Mouse (Mus musculus): ENCODE measurements around the gene Raet1e. TPM values are rescaled to one million over a fixed set of nuclear protein-coding genes. Genes with fewer than 3 reads are reported as not detected.
A peak's percentile ranks its signal among the peaks of the same experiment; 100 is the strongest.
"Not testable (repeated sequence)": the region's sequence is repeated elsewhere in the genome, so short reads cannot be mapped to it uniquely, and the experiment has no call there.

The Raet1e gene
- polyA plus RNA-seq, 1 experiment from 2014 or later, result 3.2 TPM

DNA sequence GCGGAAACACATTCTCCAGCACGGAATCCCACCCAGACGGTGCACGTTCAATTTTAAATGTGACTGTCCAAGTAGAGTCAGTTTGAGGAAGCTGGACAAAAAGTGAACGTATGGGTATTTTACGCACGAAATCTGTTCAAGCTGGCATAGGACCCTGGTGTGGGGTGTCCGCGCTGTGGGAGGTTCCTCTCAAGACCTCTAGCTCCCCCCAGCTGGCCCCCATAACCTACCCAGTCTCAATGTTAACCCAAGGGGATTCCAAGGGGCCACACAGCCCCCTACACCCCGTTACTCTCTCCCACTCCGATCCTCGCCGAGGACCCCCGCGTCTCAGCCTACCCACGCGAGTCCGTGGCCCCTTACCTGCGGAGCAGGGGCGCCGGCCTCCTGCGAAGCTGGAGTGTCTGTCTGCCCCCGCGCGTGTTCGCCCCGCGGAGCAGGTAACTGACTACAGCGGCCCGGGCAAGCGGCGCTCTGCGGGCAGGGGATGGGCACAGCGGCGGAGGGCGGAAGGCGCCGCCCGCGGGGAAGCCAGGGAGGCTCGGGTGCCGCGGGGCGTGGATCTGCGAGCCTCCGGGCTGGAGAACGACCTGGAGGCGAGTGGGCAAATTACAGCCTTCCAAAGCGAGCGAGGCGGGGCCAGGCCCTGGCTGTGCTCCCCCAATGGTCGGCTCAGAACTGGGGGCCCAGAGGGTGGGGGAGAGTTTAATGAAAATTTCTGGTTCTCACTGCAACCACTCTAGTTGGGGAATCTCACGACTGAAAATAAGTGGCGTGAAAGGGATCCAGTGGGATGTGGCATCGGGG lies 7.1 kb upstream of the Raet1e start:
- not testable (repeated sequence) for ATAC-seq (replicated peaks; ENCODE audit: low FRiP score); H3K36me3 ChIP-seq (ENCODE audit: control insufficient read depth, insufficient read depth, low read length); H3K9me3 ChIP-seq (ENCODE audit: control insufficient read depth, low read length); DNase-seq (ENCODE audit: low spot score); H3K27ac ChIP-seq (ENCODE audit: low read depth, low read length); H3K4me1 ChIP-seq (replicated peaks; ENCODE audit: control insufficient read depth, insufficient read depth, low read length); H3K9ac ChIP-seq (ENCODE audit: low read depth, low read length)
- Histone ChIP-seq H3K4me3 (ENCODE audit: low read depth, low read length) (peak overlapping the region; percentile 23; the same call in 1 of the 2 replicates), H3K27me3 (replicated peaks; ENCODE audit: control insufficient read depth, insufficient read depth, low read length) (peaks cover 65% of the 10 kb centered on the region), H3K4me2 (peak overlapping the region; percentile 25; the same call in 1 of the 2 replicates)
- 2% methylated on average over 55 of the region's 55 CpGs for WGBS

GRCm38 (mm10) chr10:22151863-22152640 lies 6.3 kb upstream of the Raet1e start:
- not testable (repeated sequence) for H3K9me3 ChIP-seq (ENCODE audit: control insufficient read depth, low read length); H3K4me3 ChIP-seq (ENCODE audit: low read depth, low read length)

DNA sequence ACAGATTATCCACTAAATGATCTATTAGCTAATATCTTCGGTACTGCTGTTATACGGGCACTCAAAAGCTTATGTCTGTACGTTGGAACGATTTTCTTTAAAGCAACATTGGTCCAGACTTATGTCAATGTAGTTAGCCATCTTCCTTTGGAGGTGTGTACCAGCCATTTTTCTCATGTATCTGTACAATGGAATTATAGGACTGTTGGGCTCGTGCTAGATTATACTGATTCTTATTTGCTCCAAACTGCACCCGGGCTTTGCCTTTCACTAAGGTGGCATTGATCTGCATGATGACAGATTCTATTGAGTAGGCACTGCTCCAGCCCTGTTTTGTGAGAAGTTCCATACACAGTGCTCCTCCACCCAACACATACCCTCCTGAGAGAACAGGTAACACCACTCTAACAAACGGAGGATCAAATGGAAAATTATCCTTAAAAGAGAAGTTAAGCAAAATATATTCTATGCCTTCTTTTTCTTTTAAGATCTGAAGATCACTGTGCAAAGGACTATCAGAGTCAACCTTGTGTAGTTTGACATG lies 5.2 kb upstream of the Raet1e start:
- not testable (repeated sequence) for H3K4me1 ChIP-seq (replicated peaks; ENCODE audit: control insufficient read depth, insufficient read depth, low read length); H3K4me3 ChIP-seq (ENCODE audit: low read depth, low read length); H3K4me2 ChIP-seq; H3K9ac ChIP-seq (ENCODE audit: low read depth, low read length); H3K27ac ChIP-seq (ENCODE audit: low read depth, low read length); DNase-seq (ENCODE audit: low spot score); H3K9me3 ChIP-seq (ENCODE audit: control insufficient read depth, low read length); ATAC-seq (replicated peaks; ENCODE audit: low FRiP score); H3K36me3 ChIP-seq (ENCODE audit: control insufficient read depth, insufficient read depth, low read length)
- H3K27me3 ChIP-seq (replicated peaks; ENCODE audit: control insufficient read depth, insufficient read depth, low read length), result peaks cover 84% of the 10 kb centered on the region
- WGBS, result 17% methylated on average over 7 of the region's 7 CpGs

More at GRCm38 (mm10) chr10:22151863-22152640, 6.3 kb upstream of the Raet1e start:
- ATAC-seq (replicated peaks; ENCODE audit: low FRiP score); H3K36me3 ChIP-seq (ENCODE audit: control insufficient read depth, insufficient read depth, low read length); H3K4me1 ChIP-seq (replicated peaks; ENCODE audit: control insufficient read depth, insufficient read depth, low read length); H3K9ac ChIP-seq (ENCODE audit: low read depth, low read length); H3K4me2 ChIP-seq; DNase-seq (ENCODE audit: low spot score); H3K27ac ChIP-seq (ENCODE audit: low read depth, low read length): not testable (repeated sequence)
- WGBS, result 4% methylated on average over 11 of the region's 11 CpGs
- H3K27me3 ChIP-seq (replicated peaks; ENCODE audit: control insufficient read depth, insufficient read depth, low read length), result peaks cover 73% of the 10 kb centered on the region

GRCm38 (mm10) chr10:22154127-22154526 lies 4.2 kb upstream of the Raet1e start:
- H3K4me2 ChIP-seq, result peak overlapping the region; percentile 44

DNA sequence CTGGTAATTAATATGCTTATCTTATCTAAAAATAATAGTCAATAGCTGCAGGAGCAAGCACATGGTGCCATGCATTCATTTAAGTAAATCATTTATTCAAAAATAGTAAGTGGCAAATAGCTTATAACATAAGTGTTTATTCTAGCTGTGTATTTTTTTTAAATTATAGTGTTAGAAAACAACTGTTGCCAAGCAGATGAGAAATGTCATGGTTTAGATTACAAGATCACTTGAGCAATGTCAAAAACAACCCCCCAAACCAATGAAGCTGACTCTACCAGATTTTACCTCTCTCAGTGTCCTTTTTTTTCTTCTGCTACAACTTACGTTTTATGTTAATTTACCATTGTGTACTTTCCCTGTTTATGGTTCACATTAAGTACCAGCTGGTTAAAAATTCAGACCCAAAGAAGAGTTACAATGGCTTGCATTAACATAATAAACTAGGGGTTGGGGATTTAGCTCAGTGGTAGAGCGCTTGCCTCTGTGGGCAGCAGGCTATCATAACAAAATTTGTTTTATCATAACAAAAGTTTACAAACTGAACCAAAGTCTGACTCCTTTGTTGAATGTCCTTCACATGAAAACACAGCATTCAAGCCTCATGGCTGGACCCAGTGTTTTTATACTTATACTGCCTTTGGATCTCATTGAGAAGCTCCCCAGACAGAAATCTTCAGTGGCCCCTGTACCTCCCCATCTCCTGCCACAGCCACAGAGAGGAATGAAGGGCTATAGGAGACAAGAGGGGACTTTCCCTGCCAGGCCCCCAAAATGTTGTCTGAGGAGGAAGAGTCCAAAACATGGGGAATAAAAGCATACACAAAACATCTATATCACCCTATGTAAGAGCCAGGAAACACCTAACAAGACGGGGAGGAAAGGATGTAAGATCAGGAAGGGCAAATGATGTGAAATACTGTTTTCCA lies 3.2 kb upstream of the Raet1e start:
- DNase-seq (ENCODE audit: low spot score) (no peak), ATAC-seq (replicated peaks; ENCODE audit: low FRiP score) (no peak)
- WGBS, result 23% methylated on average over 3 of the region's 3 CpGs

More at GRCm38 (mm10) chr10:22154127-22154526, 4.2 kb upstream of the Raet1e start:
- not testable (repeated sequence) for H3K9ac ChIP-seq (ENCODE audit: low read depth, low read length); ATAC-seq (replicated peaks; ENCODE audit: low FRiP score); H3K36me3 ChIP-seq (ENCODE audit: control insufficient read depth, insufficient read depth, low read length); H3K9me3 ChIP-seq (ENCODE audit: control insufficient read depth, low read length); H3K27ac ChIP-seq (ENCODE audit: low read depth, low read length); H3K4me1 ChIP-seq (replicated peaks; ENCODE audit: control insufficient read depth, insufficient read depth, low read length)
- Histone ChIP-seq H3K27me3 (replicated peaks; ENCODE audit: control insufficient read depth, insufficient read depth, low read length) (peaks cover 90% of the 10 kb centered on the region), H3K4me3 (ENCODE audit: low read depth, low read length) (peak overlapping the region; percentile 29; the same call in 1 of the 2 replicates)
- whole genome bisulfite sequencing, result under 1% methylated on average over 38 of the region's 38 CpGs
- DNase-seq (ENCODE audit: low spot score), result peak; percentile 42

GRCm38 (mm10) chr10:22159131-22159561 lies 777 bp downstream of the Raet1e start:
- DNase-seq (ENCODE audit: low spot score) (no peak), ATAC-seq (replicated peaks; ENCODE audit: low FRiP score) (no peak)
- Histone ChIP-seq H3K4me3 (ENCODE audit: low read depth, low read length) (peak overlapping the region; percentile 38; the same call in 1 of the 2 replicates), H3K4me1 (replicated peaks; ENCODE audit: control insufficient read depth, insufficient read depth, low read length) (no peaks in the 10 kb centered on the region), H3K4me2 (peak overlapping the region; percentile 58; the same call in 1 of the 2 replicates), H3K27me3 (replicated peaks; ENCODE audit: control insufficient read depth, insufficient read depth, low read length) (peaks cover 72% of the 10 kb centered on the region), H3K36me3 (ENCODE audit: control insufficient read depth, insufficient read depth, low read length) (no peaks in the 10 kb centered on the region), H3K9me3 (ENCODE audit: control insufficient read depth, low read length) (no peaks in the 10 kb centered on the region), H3K9ac (ENCODE audit: low read depth, low read length) (no peak overlapping the region), H3K27ac (ENCODE audit: low read depth, low read length) (no peak overlapping the region)
- WGBS, result 2% methylated on average over 24 of the region's 24 CpGs

More for the DNA sequence above, 3.2 kb upstream of the Raet1e start:
- no peaks in the 10 kb centered on the region for H3K4me1 ChIP-seq (replicated peaks; ENCODE audit: control insufficient read depth, insufficient read depth, low read length)
- no peaks in the 10 kb centered on the region for H3K9me3 ChIP-seq (ENCODE audit: control insufficient read depth, low read length)
- no peak overlapping the region for H3K9ac ChIP-seq (ENCODE audit: low read depth, low read length)
- no peaks in the 10 kb centered on the region for H3K36me3 ChIP-seq (ENCODE audit: control insufficient read depth, insufficient read depth, low read length)
- H3K27me3 ChIP-seq (replicated peaks; ENCODE audit: control insufficient read depth, insufficient read depth, low read length), result peaks cover 89% of the 10 kb centered on the region
- H3K27ac ChIP-seq (ENCODE audit: low read depth, low read length), result no peak overlapping the region
- H3K4me3 ChIP-seq (ENCODE audit: low read depth, low read length), result no peak overlapping the region
- no peak overlapping the region for H3K4me2 ChIP-seq

DNA sequence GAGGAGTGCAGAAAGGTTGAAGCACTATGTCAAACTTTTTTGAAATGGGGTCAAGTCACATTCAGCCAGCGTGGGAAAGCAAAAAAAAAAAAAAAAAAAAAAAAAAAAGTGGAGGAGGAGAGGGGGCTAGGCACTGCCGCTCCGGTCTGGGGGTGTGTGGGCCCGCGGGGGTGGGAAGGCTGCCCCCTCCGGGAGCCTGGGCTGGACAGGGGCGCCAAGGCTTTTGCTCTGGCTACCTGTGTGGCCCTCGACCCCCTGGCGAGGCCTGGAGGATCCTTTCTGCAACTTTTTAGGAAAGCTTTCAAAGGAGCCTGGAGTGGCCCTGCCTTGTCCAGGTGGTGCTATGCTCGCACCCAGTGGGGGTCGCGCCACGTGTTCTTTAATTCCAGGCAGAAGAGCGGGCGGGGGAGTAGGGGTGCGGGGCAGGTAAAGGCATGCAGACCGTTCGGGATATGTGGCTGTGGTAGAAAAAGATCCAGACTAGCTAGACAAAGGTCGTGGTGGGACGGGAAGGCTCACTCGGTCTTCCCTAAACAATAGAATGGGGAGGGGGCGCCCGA lies 1.3 kb downstream of the Raet1e start:
- H3K36me3 ChIP-seq (ENCODE audit: control insufficient read depth, insufficient read depth, low read length), result no peaks in the 10 kb centered on the region
- no peaks in the 10 kb centered on the region for H3K9me3 ChIP-seq (ENCODE audit: control insufficient read depth, low read length)
- H3K4me1 ChIP-seq (replicated peaks; ENCODE audit: control insufficient read depth, insufficient read depth, low read length), result no peaks in the 10 kb centered on the region
- no peak overlapping the region for H3K4me3 ChIP-seq (ENCODE audit: low read depth, low read length)
- 6% methylated on average over 23 of the region's 23 CpGs for WGBS
- no peak overlapping the region for H3K9ac ChIP-seq (ENCODE audit: low read depth, low read length)
- H3K27me3 ChIP-seq (replicated peaks; ENCODE audit: control insufficient read depth, insufficient read depth, low read length), result peaks cover 66% of the 10 kb centered on the region
- DNase-seq (ENCODE audit: low spot score), result no peak
- no peak for ATAC-seq (replicated peaks; ENCODE audit: low FRiP score)
- H3K4me2 ChIP-seq, result no peak overlapping the region
- H3K27ac ChIP-seq (ENCODE audit: low read depth, low read length), result no peak overlapping the region
